Mouse (Mus musculus): Measurements from ENCODE around the gene Fat1. TPM values are rescaled to one million over a fixed set of nuclear protein-coding genes. Genes with fewer than 3 reads are reported as not detected.

Gene Fat1
- 57.0 and 68.2 TPM in 2 replicates for polyA plus RNA-seq (2012; rRNA removed)

GRCm38 (mm10) chr8:44934850-44935497 is at the start of gene Fat1:
Fat1 (plus strand) TSS chr8:44935447.

DNA sequence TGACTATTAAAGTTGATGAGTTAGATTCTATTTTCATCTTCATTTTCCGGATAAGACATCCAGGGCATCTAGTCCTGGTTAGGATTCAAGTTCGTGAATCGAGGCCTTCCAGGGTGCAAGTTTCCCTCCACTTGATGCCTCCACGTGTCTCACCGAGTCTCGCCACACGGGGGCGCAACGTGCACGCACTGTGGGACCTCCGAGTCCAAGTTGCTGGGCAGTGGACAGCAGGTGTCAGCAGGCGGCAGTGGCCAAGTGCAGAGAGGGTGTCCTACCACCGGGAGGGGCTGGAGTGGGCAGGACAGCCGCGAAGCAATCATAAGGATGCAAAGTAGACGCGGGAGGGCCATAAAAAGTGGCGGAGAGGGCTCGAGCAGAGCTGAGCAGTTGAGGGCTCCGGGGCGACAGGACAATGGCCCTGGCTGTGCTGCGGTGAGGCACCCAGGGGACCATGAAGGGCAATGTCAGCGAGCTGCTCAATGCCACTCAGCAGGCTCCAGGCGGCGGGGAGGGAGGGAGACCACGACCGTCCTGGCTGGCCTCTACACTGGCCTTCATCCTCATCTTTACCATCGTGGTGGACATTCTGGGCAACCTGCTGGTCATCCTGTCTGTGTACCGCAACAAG is 133.6 kb downstream of the Fat1 start, which contains the start of gene Mtnr1a:
Gene Mtnr1a, plus strand, starts transcription at position 379 of the 628 bp plus-strand sequence.

Other genes starting within 250 kb of the Fat1 start
- gene Mtnr1a, start 133.7 kb downstream of the Fat1 start, polyA plus RNA-seq (2012; rRNA removed) = not detected in 2 replicates

Measured in colon, adult 2 months (tissue).